ENCODE assay signal across 40 mouse cellular contexts in genomic region chr19:7753371-7753770, GRCm38 (mm10). TPM values are rescaled to one million over a fixed set of nuclear protein-coding genes. Genes with fewer than 3 reads are reported as not detected.
"Had no signal": no experiment of that assay in that cellular context is flagged by ENCODE, and none has a peak within 500 bp of the region (broad histone marks: within the 10 kb centered on the region; RNA-seq: fewer than 3 reads in every experiment).

No protein-coding gene starts in this region.

RNA-seq across cellular contexts. Expression of gene Slc22a19, which starts 42.3 kb away (rescaled TPM):
- total RNA-seq: left cerebral cortex, postnatal 10 days; left cerebral cortex, postnatal 14 days; left cerebral cortex, postnatal 25 days; left cerebral cortex, postnatal 36 days; left cerebral cortex, postnatal 4 days; liver, adult 2 months; megakaryocyte progenitor cell, adult 5-6 weeks; megakaryocyte, adult 5-6 weeks; megakaryocyte-erythroid progenitor cell, adult 5-6 weeks; midbrain, postnatal 0 days; monocyte, adult 5-6 weeks had no signal
- polyA plus RNA-seq: limb, embryonic 10.5 days; limb, embryonic 11.5 days; limb, embryonic 12.5 days; limb, embryonic 13.5 days; limb, embryonic 14.5 days; limb, embryonic 15.5 days; liver, adult 2 months; liver, embryonic 11.5 days; liver, embryonic 12.5 days; liver, embryonic 13.5 days; liver, embryonic 14.5 days; liver, embryonic 15.5 days; liver, embryonic 16.5 days; liver, postnatal 0 days; lung, adult 2 months; macrophage; midbrain, embryonic 10.5 days; midbrain, embryonic 11.5 days; midbrain, embryonic 12.5 days; midbrain, embryonic 13.5 days; midbrain, embryonic 14.5 days; midbrain, embryonic 16.5 days; midbrain, postnatal 0 days; myocyte; neural tube, embryonic 11.5 days; neural tube, embryonic 12.5 days had no signal

RNA-seq across cellular contexts. Expression of gene Slc22a26, which starts 49.1 kb away (rescaled TPM):
- total RNA-seq: left cerebral cortex, postnatal 10 days; left cerebral cortex, postnatal 14 days; left cerebral cortex, postnatal 25 days; left cerebral cortex, postnatal 36 days; left cerebral cortex, postnatal 4 days; megakaryocyte progenitor cell, adult 5-6 weeks; megakaryocyte, adult 5-6 weeks; megakaryocyte-erythroid progenitor cell, adult 5-6 weeks; midbrain, postnatal 0 days; monocyte, adult 5-6 weeks had no signal
- polyA plus RNA-seq: limb, embryonic 10.5 days; limb, embryonic 11.5 days; limb, embryonic 12.5 days; limb, embryonic 13.5 days; limb, embryonic 14.5 days; limb, embryonic 15.5 days; liver, embryonic 11.5 days; liver, embryonic 12.5 days; liver, embryonic 13.5 days; liver, embryonic 14.5 days; liver, embryonic 15.5 days; liver, embryonic 16.5 days; lung, adult 2 months; lung, embryonic 14.5 days; lung, embryonic 15.5 days; lung, embryonic 16.5 days; lung, postnatal 0 days; macrophage; midbrain, embryonic 10.5 days; midbrain, embryonic 11.5 days; midbrain, embryonic 12.5 days; midbrain, embryonic 13.5 days; midbrain, embryonic 14.5 days; midbrain, embryonic 15.5 days; midbrain, embryonic 16.5 days; midbrain, postnatal 0 days; myocyte; neural tube, embryonic 11.5 days; neural tube, embryonic 12.5 days had no signal
